Mouse (Mus musculus) gastrocnemius, postnatal 36 days (tissue): Measurements from ENCODE around the gene Rogdi. TPM values are rescaled to one million over a fixed set of nuclear protein-coding genes. Genes with fewer than 3 reads are reported as not detected.

Source experiments
- total RNA-seq, 2 experiments: library from RNA; stranded (reverse); gene quantifications; 2 replicates each; pipeline ENCODE4 v1.2.3; 2021

The Rogdi gene
- total RNA-seq, 2 experiments from 2014 or later, result 4.8 to 7.0 TPM

Other genes with a start within 250 kb of the Rogdi start
- 10 to 100 TPM; 63.2 to 80.0 TPM for gene Cdip1, start 223.3 kb downstream of the Rogdi start, total RNA-seq
- gene 4930562C15Rik, start 178.1 kb downstream of the Rogdi start, total RNA-seq, result not detected
- 10 to 100 TPM; 31.9 to 38.9 TPM for gene Ubald1, start 133.2 kb downstream of the Rogdi start, total RNA-seq
- 10 to 100 TPM; 49.4 to 52.7 TPM for gene Mgrn1, start 127.3 kb downstream of the Rogdi start, total RNA-seq
- gene Nudt16l1, start 74.8 kb downstream of the Rogdi start, total RNA-seq, result 10 to 100 TPM; 12.4 to 12.8 TPM
- 10 to 100 TPM; 12.5 to 13.2 TPM for gene Anks3, start 49.3 kb downstream of the Rogdi start, total RNA-seq
- gene Sept12, start 15.7 kb downstream of the Rogdi start, total RNA-seq, result not detected
- gene Smim22, start 6.3 kb downstream of the Rogdi start, total RNA-seq, result not detected
- 10 to 100 TPM; 31.5 to 31.9 TPM for gene Glyr1, start 36.3 kb upstream of the Rogdi start, total RNA-seq
- 10 to 100 TPM; 22.6 to 23.5 TPM for gene Ubn1, start 36.5 kb upstream of the Rogdi start, total RNA-seq
- gene Ppl, start 118.9 kb upstream of the Rogdi start, total RNA-seq, result 1 to 10 TPM; 2.0 to 2.9 TPM
- gene Sec14l5, start 133.6 kb upstream of the Rogdi start, total RNA-seq, result 10 to 100 TPM in 1 of 2 experiments, 1 to 10 TPM in 1; 9.5 to 10.3 TPM
- 1 to 10 TPM; 6.5 to 6.7 TPM for gene Nagpa, start 190.5 kb upstream of the Rogdi start, total RNA-seq
- gene AU021092, start 208.7 kb upstream of the Rogdi start, total RNA-seq, result 1 to 10 TPM; 3.7 to 4.5 TPM
- gene Alg1, start 220.1 kb upstream of the Rogdi start, total RNA-seq, result 1 to 10 TPM; 8.6 to 9.8 TPM
- 1 to 10 TPM; 6.3 to 6.8 TPM for gene Eef2kmt, start 242.4 kb upstream of the Rogdi start, total RNA-seq